Mouse (Mus musculus) leukemia stem cell, adult 10-12 weeks (primary cell): ENCODE data around the gene Usp17le. TPM values are rescaled to one million over a fixed set of nuclear protein-coding genes. Genes with fewer than 3 reads are reported as not detected.

Experiments
- polyA plus RNA-seq: library from polyadenylated mRNA; stranded (reverse); fragments of >175 nt; gene quantifications from 2 replicates; pipeline ENCODE4 v1.2.3, GENCODE M21; 2012; ENCODE audit warnings: low replicate concordance

The Usp17le gene
- polyA plus RNA-seq = not detected in 2 replicates

GRCm38 (mm10) chr7:104777370-104777769 lies at the start of gene Usp17le:
Usp17le (minus strand) TSS chr7:104777470.

Other genes starting within 250 kb of the Usp17le start
- gene Olfr651, start 227.3 kb downstream of the Usp17le start, polyA plus RNA-seq = not detected in 2 replicates
- not detected in 2 replicates for gene Olfr652, start 216.6 kb downstream of the Usp17le start, polyA plus RNA-seq
- not detected in 2 replicates for gene Olfr653, start 200.2 kb downstream of the Usp17le start, polyA plus RNA-seq
- not detected in 2 replicates for gene Olfr654, start 190.4 kb downstream of the Usp17le start, polyA plus RNA-seq
- gene Olfr655, start 175.7 kb downstream of the Usp17le start, polyA plus RNA-seq = not detected in 2 replicates
- not detected in 2 replicates for gene Olfr656, start 163.5 kb downstream of the Usp17le start, polyA plus RNA-seq
- 0.09 TPM in 1 of 2 replicates, not detected in the other for gene Olfr657, start 152.7 kb downstream of the Usp17le start, polyA plus RNA-seq
- not detected in 2 replicates for gene Olfr658, start 130.2 kb downstream of the Usp17le start, polyA plus RNA-seq
- not detected in 2 replicates for gene Olfr659, start 110.7 kb downstream of the Usp17le start, polyA plus RNA-seq
- not detected in 2 replicates for gene Olfr661, start 91.0 kb downstream of the Usp17le start, polyA plus RNA-seq
- gene Usp17lb, start 65.1 kb upstream of the Usp17le start, polyA plus RNA-seq = not detected in 2 replicates
- not detected in 2 replicates for gene Usp17la, start 79.5 kb upstream of the Usp17le start, polyA plus RNA-seq
- not detected in 2 replicates for gene Olfr665, start 100.6 kb upstream of the Usp17le start, polyA plus RNA-seq
- gene Olfr666, start 118.5 kb upstream of the Usp17le start, polyA plus RNA-seq = not detected in 2 replicates
- 0.19 TPM in 1 of 2 replicates, not detected in the other for gene Olfr667, start 144.0 kb upstream of the Usp17le start, polyA plus RNA-seq
- not detected in 2 replicates for gene Olfr668, start 150.6 kb upstream of the Usp17le start, polyA plus RNA-seq
- gene Olfr669, start 156.8 kb upstream of the Usp17le start, polyA plus RNA-seq = not detected in 2 replicates
- gene Olfr670, start 185.2 kb upstream of the Usp17le start, polyA plus RNA-seq = not detected in 2 replicates
- 0.12 TPM in 1 of 2 replicates, not detected in the other for gene Olfr671, start 201.7 kb upstream of the Usp17le start, polyA plus RNA-seq
- not detected in 2 replicates for gene Olfr672, start 224.6 kb upstream of the Usp17le start, polyA plus RNA-seq